Mouse (Mus musculus) brain, embryonic 14.5 days (tissue): ENCODE measurements at regions not wholly inside any gene's neighbourhood (a gene's known extent, or its start where the extent isn't known, plus 50 kb on each side); places are given as distances from the start of the nearest gene placed in this dataset.

Source experiments
- CTCF ChIP-seq: fragments of 200-500 bp; IDR thresholded peaks from 2 replicates; pipeline ENCODE4 v1.5.1; 2012; ENCODE audit warnings: inconsistent platforms, mild to moderate bottlenecking, moderate library complexity, borderline replicate concordance; ENCODE audit not compliant: insufficient read depth, insufficient read length; ENCODE audit errors: extremely low read depth
- POLR2A ChIP-seq: fragments of 200-500 bp; IDR thresholded peaks from 2 replicates; pipeline ENCODE4 v1.6.1; 2012; ENCODE audit warnings: mild to moderate bottlenecking, inconsistent platforms, borderline replicate concordance; ENCODE audit not compliant: poor library complexity, insufficient read depth, insufficient read length, severe bottlenecking; ENCODE audit errors: extremely low read depth

- TF ChIP-seq CTCF (no peak), POLR2A (no peak)
Measured at GRCm38 (mm10) chr5:45144186-45144585, 305.9 kb downstream of the Qdpr start.
